Mouse (Mus musculus): Measurements from ENCODE around the gene Rps29. TPM values are rescaled to one million over a fixed set of nuclear protein-coding genes. Genes with fewer than 3 reads are reported as not detected.

Rps29 gene
- polyA plus RNA-seq, 1 experiment from 2014 or later, result 940 TPM

DNA sequence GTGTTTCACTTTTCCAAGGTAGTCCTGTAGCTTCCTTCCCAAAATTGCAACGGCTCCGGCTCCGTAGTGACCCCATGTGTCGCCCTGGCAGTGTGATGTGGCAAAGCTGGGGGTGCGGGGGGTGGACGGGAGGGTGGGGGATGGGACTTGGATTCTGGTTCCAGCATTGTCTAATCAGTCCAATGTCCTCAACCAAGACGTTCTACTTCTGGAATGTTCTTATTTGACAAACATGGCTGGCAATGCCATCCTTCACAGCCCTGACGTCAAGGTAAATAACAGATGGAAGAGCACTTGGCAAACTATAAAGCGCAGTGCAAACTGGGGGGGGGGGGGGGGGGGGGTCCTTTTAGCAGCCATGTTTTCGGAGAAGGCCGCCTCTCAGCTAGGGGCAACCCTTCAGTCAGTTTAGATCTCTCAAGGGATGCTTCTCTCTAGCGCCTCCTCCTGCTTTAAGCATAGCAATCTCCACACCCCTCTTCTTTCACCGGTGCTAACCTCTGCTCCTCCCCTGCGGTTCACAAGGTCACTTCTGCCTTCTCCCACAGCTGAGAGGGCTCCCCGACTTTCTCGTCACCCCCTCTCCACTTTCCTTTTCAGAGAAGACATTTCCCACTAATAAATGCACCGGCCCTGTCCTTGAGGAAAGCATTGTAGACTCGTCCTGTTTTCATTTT, 29.2 kb downstream of the Rps29 start:
- DNase-seq (ENCODE audit: low read depth, low spot score), result no peak
- no peak for ATAC-seq
- peak; percentile 9 for TF ChIP-seq CTCF (IDR thresholded peaks at IDR 0.05)
- in situ Hi-C loops (cut with MboI; ENCODE audit: low pct_unique_long_range_greater_than_20kb), result no loop called here
- ChIA-PET POLR2A (no interaction called here), CTCF (interaction anchor here (1.1 kb wide), 1 partner anchor 11 kb away, joined by 3 read pairs; no protein-coding TSS in a partner anchor)
- H3K27me3 ChIP-seq, result peaks cover 8% of the 10 kb centered on the region

- peaks cover 8% of the 10 kb centered on the region for H3K27me3 ChIP-seq
- TF ChIP-seq CTCF (IDR thresholded peaks at IDR 0.05), result no peak
- ChIA-PET POLR2A (no interaction called here), CTCF (interaction anchor here (0.8 to 1.1 kb wide), 2 partner anchors 11 to 14 kb away, joined by 3 to 4 read pairs; no protein-coding TSS in a partner anchor)
- DNase-seq (ENCODE audit: low read depth, low spot score) (no peak), ATAC-seq (no peak)
- in situ Hi-C loops (cut with MboI; ENCODE audit: low pct_unique_long_range_greater_than_20kb), result no loop called here
Measured at GRCm38 (mm10) chr12:69127626-69128025, 31.4 kb downstream of the Rps29 start.

DNA sequence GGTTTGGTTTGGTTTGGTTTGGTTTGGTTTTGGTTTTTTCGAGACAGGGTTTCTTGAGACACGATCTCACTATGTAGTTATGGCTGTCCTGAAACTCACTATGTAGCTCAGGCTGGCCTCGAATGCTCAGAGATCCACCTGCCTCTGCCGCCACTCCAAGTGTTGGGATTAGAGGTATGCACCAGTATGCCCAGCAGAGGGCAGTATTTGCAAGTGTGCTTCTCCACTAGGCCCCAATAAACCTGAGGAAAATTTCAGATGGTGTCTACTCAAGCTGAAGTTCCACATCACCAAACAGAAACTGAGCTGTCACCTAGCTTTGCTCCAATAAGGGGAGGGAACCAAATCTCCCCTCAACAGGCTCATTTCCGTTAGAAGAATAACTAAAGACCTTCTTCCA, 31.8 kb downstream of the Rps29 start:
- no peak for DNase-seq (ENCODE audit: low read depth, low spot score)
- ChIA-PET POLR2A (no interaction called here), CTCF (interaction anchor here (1.1 kb wide), 1 partner anchor 10 kb away, joined by 3 read pairs; no protein-coding TSS in a partner anchor)
- no peak for ATAC-seq
- H3K27me3 ChIP-seq, result peaks cover 8% of the 10 kb centered on the region
- in situ Hi-C loops (cut with MboI; ENCODE audit: low pct_unique_long_range_greater_than_20kb), result no loop called here
- peak; percentile 57 for TF ChIP-seq CTCF (IDR thresholded peaks at IDR 0.05)

GRCm38 (mm10) chr12:69125066-69125465, 33.9 kb downstream of the Rps29 start:
- TF ChIP-seq CTCF (IDR thresholded peaks at IDR 0.05), result no peak
- peaks cover 8% of the 10 kb centered on the region for H3K27me3 ChIP-seq
- in situ Hi-C loops (cut with MboI; ENCODE audit: low pct_unique_long_range_greater_than_20kb), result no loop called here
- DNase-seq (ENCODE audit: low read depth, low spot score) (no peak), ATAC-seq (no peak)
- ChIA-PET CTCF (no interaction called here), POLR2A (no interaction called here)

- CTCF ChIA-PET, result no interaction called here
- DNase-seq (ENCODE audit: low read depth, low spot score) (no peak), ATAC-seq (no peak)
- peaks cover 8% of the 10 kb centered on the region for H3K27me3 ChIP-seq
- POLR2A ChIA-PET, result no interaction called here
- TF ChIP-seq CTCF (IDR thresholded peaks at IDR 0.05), result no peak
- in situ Hi-C loops (cut with MboI; ENCODE audit: low pct_unique_long_range_greater_than_20kb), result no loop called here
Measured at GRCm38 (mm10) chr12:69122801-69123200, 36.2 kb downstream of the Rps29 start.

DNA sequence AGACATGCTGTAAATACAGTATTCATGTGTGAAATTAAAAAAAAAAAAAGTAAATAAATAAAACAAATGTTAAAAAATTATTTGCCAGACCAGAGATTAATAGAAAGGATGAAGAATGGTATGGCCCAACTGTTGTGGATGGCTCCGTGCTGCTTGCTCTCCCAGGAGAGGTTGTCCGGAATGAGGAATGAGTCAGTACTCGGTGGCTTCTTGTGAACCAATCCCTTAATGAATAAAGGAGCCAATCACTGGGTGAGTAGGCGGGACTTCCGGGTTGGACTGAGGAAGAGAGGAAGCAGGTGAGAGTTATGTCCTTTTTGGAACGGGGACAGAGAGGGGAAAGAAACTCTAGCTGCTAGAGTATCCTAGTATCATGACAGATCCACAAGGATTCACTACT, 39.1 kb downstream of the Rps29 start:
- ATAC-seq, result no peak
- ChIA-PET CTCF (no interaction called here), POLR2A (no interaction called here)
- H3K27me3 ChIP-seq, result peaks cover 11% of the 10 kb centered on the region
- no peak for TF ChIP-seq CTCF (IDR thresholded peaks at IDR 0.05)
- in situ Hi-C loops (cut with MboI; ENCODE audit: low pct_unique_long_range_greater_than_20kb), result no loop called here
- no peak for DNase-seq (ENCODE audit: low read depth, low spot score)

Other genes starting within 250 kb of the Rps29 start
- gene Lrr1, start 9.6 kb upstream of the Rps29 start, polyA plus RNA-seq (2021), result 3.1 TPM
- gene Rpl36al, start 24.9 kb upstream of the Rps29 start, polyA plus RNA-seq (2021), result 455 TPM
- 65.9 TPM for gene Mgat2, start 25.0 kb upstream of the Rps29 start, polyA plus RNA-seq (2021)
- 6.5 TPM for gene Gm49383, start 37.9 kb upstream of the Rps29 start, polyA plus RNA-seq (2021)
- gene Dnaaf2, start 39.2 kb upstream of the Rps29 start, polyA plus RNA-seq (2021), result 3.6 TPM
- 4.9 TPM for gene Gm49384, start 45.1 kb upstream of the Rps29 start, polyA plus RNA-seq (2021)
- gene Pole2, start 69.0 kb upstream of the Rps29 start, polyA plus RNA-seq (2021), result 6.1 TPM
- gene Klhdc1, start 82.0 kb upstream of the Rps29 start, polyA plus RNA-seq (2021), result 5.2 TPM
- gene Klhdc2, start 137.5 kb upstream of the Rps29 start, polyA plus RNA-seq (2021), result 94.8 TPM
- gene Nemf, start 198.0 kb upstream of the Rps29 start, polyA plus RNA-seq (2021), result 44.5 TPM
- gene Arf6, start 213.0 kb upstream of the Rps29 start, polyA plus RNA-seq (2021), result 115 TPM
- gene Gm9887, start 213.3 kb upstream of the Rps29 start, polyA plus RNA-seq (2021), result 5.9 TPM